Mouse (Mus musculus) left cerebral cortex, postnatal 36 days (tissue): ENCODE measurements around the gene P2rx1. TPM values are rescaled to one million over a fixed set of nuclear protein-coding genes. Genes with fewer than 3 reads are reported as not detected.

Source experiments
- DNase-seq, 2 experiments: peaks; one replicate each; pipeline ENCODE4 v3.0.0; 2021 to 2022; ENCODE audit warnings: low spot score in 2 of 2, mixed read lengths in 1 of 2
- intact Hi-C: fragments of 180-260 bp; cut with DNase I; formaldehyde crosslinking; loops from one replicate; pipeline ENCODE4 v1.15.1; 2025
- microRNA-seq: library from miRNA; unstranded; fragments of <30 nt; microRNA quantifications from one replicate; pipeline ENCODE4 v1.2.0, GENCODE M21; 2022
- total RNA-seq, 2 experiments: library from RNA; stranded (reverse); gene quantifications; 2 replicates each; pipeline ENCODE4 v1.2.3; 2021

Gene P2rx1
- total RNA-seq, 2 experiments from 2014 or later = 0.36 to 0.62 TPM

DNA sequence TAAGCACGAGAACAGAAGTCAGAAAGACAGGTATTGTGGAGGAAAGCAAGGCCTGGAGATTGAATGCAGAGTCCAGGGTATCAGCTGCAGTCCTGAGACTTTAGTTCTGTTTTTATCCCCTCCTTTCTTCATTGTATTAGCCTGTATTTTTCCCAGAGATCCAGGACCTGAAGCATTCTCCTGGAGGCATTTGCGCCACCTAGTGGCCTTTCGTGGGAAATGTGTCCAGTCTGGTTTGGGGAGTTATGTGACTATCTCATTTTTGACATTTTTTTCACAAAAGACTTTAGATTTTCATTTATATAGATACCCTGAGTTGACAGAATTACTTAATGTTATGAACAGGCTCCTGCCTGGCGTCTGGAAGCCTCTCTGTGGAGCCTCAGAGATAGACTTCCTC, 50.4 kb downstream of the P2rx1 start:
- intact Hi-C loops = loop anchor here (5.0 kb wide), 1 partner anchor 122 kb away; no protein-coding TSS in a partner anchor
- DNase-seq = peak; percentile 63 to 76

DNA sequence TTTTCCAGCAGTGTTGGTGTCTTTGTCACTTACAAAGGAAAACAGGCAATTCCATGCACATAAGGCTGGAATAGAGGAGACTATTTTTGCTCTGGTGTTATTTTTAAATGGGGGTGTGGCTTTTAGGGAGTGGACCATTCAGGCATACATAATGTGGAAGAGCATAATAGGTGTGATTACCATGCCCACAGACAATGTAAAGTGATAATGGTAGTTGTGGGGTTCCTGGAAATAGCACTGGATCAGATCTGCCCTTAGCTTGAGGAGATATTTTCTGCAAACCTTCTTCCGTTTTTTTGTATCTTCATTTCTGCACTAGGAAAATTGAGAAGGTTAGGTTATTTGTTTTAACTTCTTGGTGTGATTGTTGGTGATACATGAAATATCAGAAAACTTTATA, 53.9 kb downstream of the P2rx1 start:
- intact Hi-C loops = no loop called here
- DNase-seq = no peak

DNA sequence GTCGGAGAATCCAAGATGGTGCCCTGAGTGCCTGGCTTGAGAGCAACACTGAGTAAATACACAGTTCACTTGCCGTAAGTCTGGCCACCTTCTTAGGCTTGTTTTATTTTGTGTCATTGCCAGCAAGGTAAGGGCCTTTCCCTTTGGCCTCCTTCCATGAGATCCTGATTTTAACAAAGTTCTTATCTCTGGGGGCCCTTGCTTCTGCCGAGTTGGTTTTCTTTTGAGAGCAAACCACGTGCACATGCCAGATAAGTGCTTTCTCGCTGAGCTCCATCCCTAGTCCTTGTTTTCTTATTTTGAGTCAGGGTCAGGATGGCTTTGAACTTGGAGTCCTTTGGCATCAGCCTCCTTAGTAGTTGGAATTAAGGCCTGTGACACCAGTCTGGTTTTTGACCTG, 58.8 kb downstream of the P2rx1 start:
- intact Hi-C loops = no loop called here

DNA sequence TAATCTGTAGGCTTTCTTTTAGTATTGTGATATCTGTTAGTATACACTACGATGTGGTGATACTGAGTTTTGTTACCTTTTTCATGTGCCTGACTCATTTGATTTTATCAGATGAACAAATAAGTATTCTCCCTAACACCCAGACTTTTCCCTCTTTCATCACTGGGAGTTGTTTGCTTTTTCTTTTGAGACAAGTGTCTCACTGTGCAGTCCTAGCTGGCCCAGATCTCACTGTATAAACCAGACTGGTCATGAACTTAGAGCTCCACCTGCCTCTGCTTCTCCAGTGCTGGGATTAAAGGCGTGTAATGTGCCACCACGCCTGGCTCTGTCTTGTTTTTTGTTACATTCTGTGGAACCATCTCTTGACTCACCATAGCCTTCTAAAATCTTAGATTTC, 60.7 kb downstream of the P2rx1 start:
- intact Hi-C loops = no loop called here
- no peak for DNase-seq

More for the DNA sequence above, 58.8 kb downstream of the P2rx1 start:
- DNase-seq = no peak

DNA sequence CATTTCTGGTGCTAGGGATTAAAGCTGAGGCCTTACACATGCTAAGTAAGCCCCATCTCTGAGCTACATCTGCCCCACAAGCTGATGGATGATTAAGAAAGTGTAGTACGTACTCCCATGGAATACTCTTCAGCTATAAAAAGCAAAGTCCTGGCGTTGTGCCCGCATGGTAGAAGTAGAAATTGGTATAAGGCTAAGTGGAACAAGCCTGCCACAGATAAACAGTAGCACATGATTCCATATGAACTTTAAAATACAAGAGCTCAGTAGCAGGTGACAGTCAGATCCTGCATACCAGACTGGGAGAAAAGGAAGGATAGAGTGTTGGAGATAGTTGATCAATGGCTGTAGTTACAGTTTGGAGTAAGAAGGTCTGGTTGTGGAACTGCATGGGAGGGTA, 62.5 kb downstream of the P2rx1 start:
- no peak for DNase-seq
- intact Hi-C loops = no loop called here

Small RNA genes within 50 kb of the gene (microRNA-seq; reads per million reads assigned to microRNA genes)
- not detected for gene Gm44467

Other genes starting within 250 kb of the P2rx1 start
- gene Cyb5d2, start 203.0 kb upstream of the P2rx1 start, total RNA-seq = 10 to 100 TPM; 16.5 to 17.4 TPM
- gene Zzef1, start 202.9 kb upstream of the P2rx1 start, total RNA-seq = 10 to 100 TPM; 38.1 to 50.0 TPM
- gene Atp2a3, start 37.9 kb upstream of the P2rx1 start, total RNA-seq = 1 to 10 TPM; 5.9 to 6.0 TPM
- 100 to 1,000 TPM; 102 to 106 TPM for gene Camkk1, start 19.9 kb downstream of the P2rx1 start, total RNA-seq
- gene Ncbp3, start 48.7 kb downstream of the P2rx1 start, total RNA-seq = 10 to 100 TPM in 1 of 2 experiments, 1 to 10 TPM in 1; 7.5 to 10.6 TPM
- gene Itgae, start 91.5 kb downstream of the P2rx1 start, total RNA-seq = under 1 TPM; 0.14 to 0.17 TPM
- gene Haspin, start 139.2 kb downstream of the P2rx1 start, total RNA-seq = under 1 TPM; 0.18 to 0.25 TPM
- under 1 TPM; 0.54 to 0.72 TPM for gene P2rx5, start 161.3 kb downstream of the P2rx1 start, total RNA-seq
- gene Emc6, start 177.9 kb downstream of the P2rx1 start, total RNA-seq = 10 to 100 TPM; 54.4 to 58.8 TPM
- gene Tax1bp3, start 178.0 kb downstream of the P2rx1 start, total RNA-seq = 1 to 10 TPM; 6.9 to 9.3 TPM
- 10 to 100 TPM; 15.4 to 24.9 TPM for gene Ctns, start 199.9 kb downstream of the P2rx1 start, total RNA-seq
- 1 to 10 TPM; 3.1 TPM for gene Shpk, start 200.4 kb downstream of the P2rx1 start, total RNA-seq
- not detected for gene Trpv1, start 235.2 kb downstream of the P2rx1 start, total RNA-seq